Mouse (Mus musculus) forebrain, embryonic 14.5 days (tissue): ENCODE results near the gene Hoxd13. TPM values are rescaled to one million over a fixed set of nuclear protein-coding genes. Genes with fewer than 3 reads are reported as not detected.

ENCODE experiments used
- ATAC-seq: fragments of 200-750 bp; cut with Nextera tagmentation; 2 replicates; pipeline ENCODE4 v1.8.0; 2017; ENCODE audit warnings: mild to moderate bottlenecking, moderate library complexity
- DNase-seq: peaks from one replicate; pipeline ENCODE4 v3.0.0-alpha.2; 2015; ENCODE audit warnings: low spot score
- H3K27ac ChIP-seq: fragments of 300-500 bp; sonication (generic); 2 replicates; pipeline ENCODE4 v1.5.1; 2014; ENCODE audit warnings: low read depth, mild to moderate bottlenecking, control low read depth, low read length, moderate library complexity
- H3K27me3 ChIP-seq: fragments of 300-500 bp; sonication (generic); replicated peaks from 2 replicates; pipeline ENCODE4 v1.6.1; 2014; ENCODE audit warnings: low read length, control low read depth, mixed read lengths; ENCODE audit not compliant: control insufficient read depth, insufficient read depth
- H3K36me3 ChIP-seq: fragments of 300-500 bp; sonication (generic); 2 replicates; pipeline ENCODE4 v1.6.1; 2014; ENCODE audit warnings: low read length, control low read depth; ENCODE audit not compliant: control insufficient read depth, insufficient read depth
- H3K4me1 ChIP-seq: fragments of 300-500 bp; sonication (generic); 2 replicates; pipeline ENCODE4 v1.6.1; 2014; ENCODE audit warnings: antibody characterized with exemption, low read length, control low read depth; ENCODE audit not compliant: control insufficient read depth, insufficient read depth
- H3K4me2 ChIP-seq: fragments of 300-500 bp; sonication (generic); 2 replicates; pipeline ENCODE4 v1.6.1; 2014; ENCODE audit warnings: mild to moderate bottlenecking, control low read depth, low read length
- H3K4me3 ChIP-seq: fragments of 300-500 bp; sonication (generic); 2 replicates; pipeline ENCODE4 v1.5.1; 2014; ENCODE audit warnings: low read depth, low read length, control low read depth
- H3K9ac ChIP-seq: fragments of 300-500 bp; sonication (generic); 2 replicates; pipeline ENCODE4 v1.6.1; 2014; ENCODE audit warnings: mild to moderate bottlenecking, low read length, control low read depth, moderate library complexity
- H3K9me3 ChIP-seq: fragments of 300-500 bp; sonication (generic); replicated peaks from 2 replicates; pipeline ENCODE4 v1.6.1; 2016; ENCODE audit warnings: low read length, control low read depth, mixed read lengths; ENCODE audit not compliant: control insufficient read depth
- WGBS: fragments of 180-500 bp; shearing (Covaris S2); extraction: QIAGEN DNeasy Blood & Tissue Kit; methylation state at CpG from one replicate; pipeline ENCODE4 v1.1.7; 2014; 5-methylcytosine and 5-hydroxymethylcytosine counted together
- polyA plus RNA-seq: library from polyadenylated mRNA; unstranded; fragments of >200 nt; fragmentation: Nextera tagmentation; extraction: Ambion mirVana; gene quantifications from 2 replicates; pipeline ENCODE4 v1.2.1, GENCODE M21; 2014

Gene Hoxd13
- not detected in 2 replicates for polyA plus RNA-seq

- H3K27me3 ChIP-seq: peaks cover 94% of the 10 kb centered on the region
- no peak for DNase-seq
- peak within 1 kb of the TSS; percentile 22 for H3K4me3 ChIP-seq
- H3K4me2 ChIP-seq: peak within 1 kb of the TSS; percentile 48
- H3K4me1 ChIP-seq: 0 out of 2 replicates have a peak, but pooled peaks cover 3% of the 10 kb centered on the region
- H3K36me3 ChIP-seq: no peaks in the 10 kb centered on the region
- no peaks in the 10 kb centered on the region for H3K9me3 ChIP-seq
- H3K27ac ChIP-seq: no peak within 1 kb of the TSS
- H3K9ac ChIP-seq: no peak within 1 kb of the TSS
- ATAC-seq: peak; percentile 42
- under 1% methylated on average over 31 of the region's 51 CpGs for WGBS
Measured at GRCm38 (mm10) chr2:74667842-74668357, at the start of gene Hoxd13. TSS of gene Hoxd13 (plus strand) at chr2:74668310.

GRCm38 (mm10) chr2:74619676-74620246 is 48.3 kb upstream of the Hoxd13 start:
- WGBS: 83% methylated on average over 3 of the region's 3 CpGs
- no peaks in the 10 kb centered on the region for H3K36me3 ChIP-seq
- ATAC-seq (no peak), DNase-seq (no peak)
- H3K9me3 ChIP-seq: no peaks in the 10 kb centered on the region
- H3K4me3 ChIP-seq: no peak overlapping the region
- no peak overlapping the region for H3K9ac ChIP-seq
- H3K4me1 ChIP-seq: no peaks in the 10 kb centered on the region
- no peak overlapping the region for H3K27ac ChIP-seq
- no peaks in the 10 kb centered on the region for H3K27me3 ChIP-seq
- no peak overlapping the region for H3K4me2 ChIP-seq

- Histone ChIP-seq H3K4me1 (no peaks in the 10 kb centered on the region), H3K9me3 (no peaks in the 10 kb centered on the region), H3K27ac (no peak overlapping the region), H3K36me3 (no peaks in the 10 kb centered on the region), H3K27me3 (no peaks in the 10 kb centered on the region), H3K9ac (no peak overlapping the region), H3K4me2 (no peak overlapping the region), H3K4me3 (no peak overlapping the region)
- ATAC-seq: no peak
- 88% methylated on average over 10 of the region's 10 CpGs for WGBS
- no peak for DNase-seq
Measured at GRCm38 (mm10) chr2:74620368-74620767, 47.7 kb upstream of the Hoxd13 start.

GRCm38 (mm10) chr2:74635412-74635811 is 32.7 kb upstream of the Hoxd13 start:
- H3K9ac ChIP-seq: no peak overlapping the region
- ATAC-seq: no peak
- WGBS: 68% methylated on average over 4 of the region's 4 CpGs

GRCm38 (mm10) chr2:74642431-74642830 is 25.7 kb upstream of the Hoxd13 start:
- Histone ChIP-seq H3K36me3 (no peaks in the 10 kb centered on the region), H3K27me3 (peaks cover 40% of the 10 kb centered on the region), H3K9me3 (no peaks in the 10 kb centered on the region), H3K9ac (no peak overlapping the region), H3K4me3 (no peak overlapping the region), H3K4me2 (no peak overlapping the region), H3K4me1 (no peaks in the 10 kb centered on the region), H3K27ac (no peak overlapping the region)
- DNase-seq (no peak), ATAC-seq (no peak)
- WGBS: 69% methylated on average over 5 of the region's 5 CpGs

More at GRCm38 (mm10) chr2:74635412-74635811, 32.7 kb upstream of the Hoxd13 start:
- no peaks in the 10 kb centered on the region for H3K9me3 ChIP-seq
- no peak overlapping the region for H3K27ac ChIP-seq
- H3K4me1 ChIP-seq: no peaks in the 10 kb centered on the region
- no peak for DNase-seq
- no peak overlapping the region for H3K4me2 ChIP-seq
- H3K36me3 ChIP-seq: no peaks in the 10 kb centered on the region
- no peak overlapping the region for H3K4me3 ChIP-seq
- H3K27me3 ChIP-seq: no peaks in the 10 kb centered on the region

- ATAC-seq (no peak), DNase-seq (no peak)
Measured at GRCm38 (mm10) chr2:74645631-74646030, 22.5 kb upstream of the Hoxd13 start.

GRCm38 (mm10) chr2:74647082-74647864 is 20.8 kb upstream of the Hoxd13 start:
- H3K9me3 ChIP-seq: no peaks in the 10 kb centered on the region
- ATAC-seq: no peak
- no peaks in the 10 kb centered on the region for H3K4me1 ChIP-seq
- no peak overlapping the region for H3K27ac ChIP-seq
- peaks cover 87% of the 10 kb centered on the region for H3K27me3 ChIP-seq
- H3K4me2 ChIP-seq: no peak overlapping the region
- H3K9ac ChIP-seq: no peak overlapping the region
- 15% methylated on average over 7 of the region's 7 CpGs for WGBS
- DNase-seq: peak; percentile 8
- no peaks in the 10 kb centered on the region for H3K36me3 ChIP-seq
- H3K4me3 ChIP-seq: no peak overlapping the region

More at GRCm38 (mm10) chr2:74645631-74646030, 22.5 kb upstream of the Hoxd13 start:
- Histone ChIP-seq H3K4me2 (no peak overlapping the region), H3K4me3 (no peak overlapping the region), H3K27me3 (peaks cover 72% of the 10 kb centered on the region), H3K9me3 (no peaks in the 10 kb centered on the region), H3K27ac (no peak overlapping the region), H3K36me3 (no peaks in the 10 kb centered on the region), H3K9ac (no peak overlapping the region), H3K4me1 (no peaks in the 10 kb centered on the region)
- WGBS: 81% methylated on average over 3 of the region's 3 CpGs

GRCm38 (mm10) chr2:74652996-74653340 is 15.1 kb upstream of the Hoxd13 start:
- Histone ChIP-seq H3K36me3 (no peaks in the 10 kb centered on the region), H3K4me1 (no peaks in the 10 kb centered on the region; the same call in 1 of the 2 replicates), H3K4me3 (no peak overlapping the region), H3K27me3 (peaks cover 79% of the 10 kb centered on the region), H3K9ac (no peak overlapping the region), H3K9me3 (no peaks in the 10 kb centered on the region), H3K4me2 (no peak overlapping the region), H3K27ac (no peak overlapping the region)
- no peak for DNase-seq
- 43% methylated on average over 2 of the region's 2 CpGs for WGBS
- no peak for ATAC-seq
